Mouse (Mus musculus): ENCODE measurements around the gene Ubiad1.

Gene Ubiad1

GRCm38 (mm10) chr4:148444250-148444967 lies at the start of gene Ubiad1:
Gene Ubiad1 (minus strand): TSS chr4:148444771.
- peak; percentile 84 to 89 for DNase-seq (ENCODE audit: low spot score in 2 of 2)

- no peak for DNase-seq (ENCODE audit: low spot score in 2 of 2)
These were observed 46.9 kb upstream of the Ubiad1 start for GRCm38 (mm10) chr4:148491448-148491847.

DNA sequence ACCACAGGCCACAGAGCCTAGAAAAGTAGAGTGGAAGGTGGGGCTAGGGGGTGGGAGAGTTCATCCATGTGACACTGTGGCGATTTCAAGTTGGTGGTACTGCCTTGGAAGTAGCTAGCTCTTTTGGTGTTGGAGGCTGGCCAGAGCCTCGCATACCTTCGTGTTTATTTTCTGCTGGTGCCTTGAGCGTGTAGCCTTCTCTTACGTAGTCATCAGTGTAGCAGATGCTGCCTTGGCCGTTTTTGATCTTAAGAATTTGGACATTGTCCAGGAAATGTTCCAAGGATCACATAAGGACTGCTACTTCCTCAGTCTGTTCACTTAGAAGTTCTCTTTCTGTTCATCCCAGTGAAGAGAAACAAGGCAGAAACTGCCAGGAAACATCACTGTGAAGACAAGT lies 45.9 kb upstream of the Ubiad1 start:
- DNase-seq (ENCODE audit: low spot score in 2 of 2), result no peak

- DNase-seq (ENCODE audit: low spot score in 2 of 2), result no peak
These were observed 43.3 kb upstream of the Ubiad1 start for GRCm38 (mm10) chr4:148487841-148488240.

GRCm38 (mm10) chr4:148484511-148484910 lies 39.9 kb upstream of the Ubiad1 start:
- DNase-seq (ENCODE audit: low spot score in 2 of 2), result no peak

- no peak for DNase-seq (ENCODE audit: low spot score in 2 of 2)
These were observed 37.1 kb upstream of the Ubiad1 start for GRCm38 (mm10) chr4:148481557-148482168.

GRCm38 (mm10) chr4:148480245-148480644 lies 35.7 kb upstream of the Ubiad1 start:
- no peak for DNase-seq (ENCODE audit: low spot score in 2 of 2)

GRCm38 (mm10) chr4:148473496-148473895 lies 28.9 kb upstream of the Ubiad1 start:
- DNase-seq (ENCODE audit: low spot score in 2 of 2), result no peak

- no peak for DNase-seq (ENCODE audit: low spot score in 2 of 2)
These were observed 28.0 kb upstream of the Ubiad1 start for GRCm38 (mm10) chr4:148472436-148473174.

- DNase-seq (ENCODE audit: low spot score in 2 of 2), result no peak
These were observed 26.8 kb upstream of the Ubiad1 start for GRCm38 (mm10) chr4:148471363-148471806.

GRCm38 (mm10) chr4:148469487-148470252 lies 25.1 kb upstream of the Ubiad1 start:
- no peak for DNase-seq (ENCODE audit: low spot score in 2 of 2)

DNA sequence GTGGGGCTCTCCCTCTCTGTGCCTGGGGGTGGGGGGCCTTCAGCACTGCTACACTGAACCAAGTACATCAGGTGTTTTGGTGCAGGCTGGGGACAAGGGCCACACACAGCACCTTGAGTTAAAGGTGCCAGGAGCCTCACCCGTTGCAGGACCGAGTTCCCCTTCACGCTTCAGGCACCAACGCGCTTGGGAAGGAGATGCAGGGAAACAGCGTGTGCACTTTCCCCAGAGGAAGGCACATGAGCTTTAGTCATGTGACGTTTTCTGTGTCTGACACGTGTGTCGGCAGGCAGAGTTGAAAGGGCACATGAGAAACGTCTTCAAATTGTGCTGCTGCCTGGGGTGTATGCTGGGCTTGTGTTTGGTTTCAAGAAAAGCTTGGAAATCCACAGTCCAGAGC lies 23.8 kb upstream of the Ubiad1 start:
- no peak for DNase-seq (ENCODE audit: low spot score in 2 of 2)

GRCm38 (mm10) chr4:148466511-148467079 lies 22.0 kb upstream of the Ubiad1 start:
- no peak for DNase-seq (ENCODE audit: low spot score in 2 of 2)

DNA sequence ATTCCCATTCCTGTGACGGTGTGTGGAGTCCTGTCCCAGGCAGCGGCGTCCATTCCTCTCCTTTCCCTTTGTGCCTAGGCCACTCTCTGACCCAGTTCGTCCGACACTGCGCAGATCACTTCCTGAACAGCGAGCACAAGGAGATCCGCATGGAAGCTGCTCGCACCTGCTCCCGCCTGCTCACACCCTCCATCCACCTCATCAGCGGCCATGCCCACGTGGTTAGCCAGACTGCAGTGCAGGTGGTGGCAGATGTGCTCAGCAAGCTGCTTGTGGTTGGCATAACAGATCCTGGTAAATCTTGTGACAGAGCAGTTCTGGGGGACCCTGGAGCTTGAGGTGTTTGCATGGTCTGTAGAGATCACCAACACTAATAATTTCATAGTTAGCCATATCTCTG lies 20.3 kb upstream of the Ubiad1 start:
- DNase-seq (ENCODE audit: low spot score in 2 of 2), result no peak

DNA sequence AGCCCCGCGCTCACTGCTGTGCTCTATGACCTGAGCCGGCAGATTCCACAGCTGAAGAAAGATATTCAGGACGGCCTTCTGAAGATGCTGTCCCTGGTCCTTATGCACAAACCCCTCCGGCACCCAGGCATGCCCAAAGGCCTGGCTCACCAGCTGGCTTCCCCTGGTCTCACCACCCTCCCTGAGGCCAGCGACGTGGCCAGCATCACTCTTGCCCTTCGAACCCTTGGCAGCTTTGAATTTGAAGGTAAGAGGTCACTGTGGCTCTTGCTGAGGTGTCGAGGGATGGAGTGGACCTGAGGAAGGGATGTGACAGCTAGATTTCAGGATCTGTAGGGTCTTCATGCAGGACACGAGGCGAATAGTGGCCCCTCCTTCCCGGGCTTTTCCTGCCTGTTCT lies 19.7 kb upstream of the Ubiad1 start:
- no peak for DNase-seq (ENCODE audit: low spot score in 2 of 2)

DNA sequence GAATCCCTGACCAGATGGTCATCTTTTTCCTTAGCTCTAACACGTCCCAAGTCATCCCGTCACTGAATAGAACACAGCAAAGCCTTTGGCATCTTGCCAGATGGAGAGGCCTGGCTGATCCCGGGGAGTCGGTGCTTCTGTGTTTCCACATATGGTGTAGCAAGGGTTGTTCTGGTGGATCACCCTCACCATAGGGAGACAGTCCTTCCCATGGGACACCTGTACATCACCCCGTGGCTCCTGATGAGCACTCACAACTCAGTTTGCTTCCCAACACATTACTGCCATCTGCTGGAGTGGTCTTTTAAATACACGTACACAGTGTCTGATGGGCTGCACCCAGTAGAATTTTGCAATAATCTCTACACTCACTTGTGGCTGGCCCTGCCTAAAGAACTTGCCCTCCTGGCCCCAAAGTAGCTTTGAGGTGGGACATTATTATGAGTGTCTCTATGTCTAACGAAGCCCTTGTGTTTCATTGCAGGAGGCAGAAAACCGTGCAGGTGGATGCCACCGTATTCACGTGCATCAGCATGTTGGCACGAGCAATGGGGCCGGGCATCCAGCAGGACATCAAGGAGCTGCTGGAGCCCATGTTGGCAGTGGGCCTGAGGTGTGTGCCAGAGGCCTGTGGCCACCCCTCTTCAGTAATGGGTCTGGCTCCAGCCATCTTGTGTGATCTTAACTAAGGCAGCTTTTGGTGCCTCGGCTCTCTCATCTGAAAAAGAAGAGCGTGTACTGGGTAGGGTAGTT lies 18.8 kb upstream of the Ubiad1 start:
- DNase-seq (ENCODE audit: low spot score in 2 of 2), result no peak

DNA sequence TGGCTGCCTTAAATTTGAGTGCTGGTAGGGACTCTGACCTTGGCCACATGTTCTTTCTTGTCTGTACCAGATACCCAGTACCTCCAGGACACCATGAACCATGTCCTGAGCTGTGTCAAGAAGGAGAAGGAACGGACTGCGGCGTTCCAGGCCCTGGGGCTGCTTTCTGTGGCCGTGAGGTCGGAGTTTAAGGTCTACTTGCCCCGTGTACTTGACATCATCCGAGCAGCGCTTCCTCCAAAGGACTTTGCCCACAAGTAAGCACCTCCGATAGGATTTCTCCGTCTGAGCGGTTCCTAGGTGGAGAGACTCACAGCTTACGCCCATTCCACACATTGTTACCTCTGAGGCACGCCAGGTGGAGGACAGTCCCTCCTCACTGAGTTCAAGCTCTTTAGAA lies 18.1 kb upstream of the Ubiad1 start:
- no peak for DNase-seq (ENCODE audit: low spot score in 2 of 2)

DNA sequence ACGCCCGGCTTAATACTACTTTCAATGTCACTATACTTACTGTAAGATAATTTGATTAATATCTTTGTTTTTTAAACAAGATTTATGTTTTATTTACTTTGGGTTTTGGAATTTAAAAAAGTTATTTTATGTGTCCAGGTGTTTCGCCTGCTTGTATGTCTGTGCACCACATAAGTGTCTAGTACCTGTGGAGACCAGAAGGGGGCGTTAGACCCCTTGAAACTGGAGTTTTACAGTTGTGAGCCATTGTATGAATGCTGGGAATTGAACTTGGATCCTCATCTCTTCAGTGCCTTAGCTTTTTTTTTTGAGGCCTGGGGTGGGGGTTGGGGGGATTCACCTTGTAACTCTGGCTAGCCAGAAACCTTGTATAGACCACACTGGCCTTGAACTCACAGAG lies 17.2 kb upstream of the Ubiad1 start:
- no peak for DNase-seq (ENCODE audit: low spot score in 2 of 2)

- DNase-seq (ENCODE audit: low spot score in 2 of 2), result no peak
These were observed 16.2 kb upstream of the Ubiad1 start for GRCm38 (mm10) chr4:148460656-148461284.

DNA sequence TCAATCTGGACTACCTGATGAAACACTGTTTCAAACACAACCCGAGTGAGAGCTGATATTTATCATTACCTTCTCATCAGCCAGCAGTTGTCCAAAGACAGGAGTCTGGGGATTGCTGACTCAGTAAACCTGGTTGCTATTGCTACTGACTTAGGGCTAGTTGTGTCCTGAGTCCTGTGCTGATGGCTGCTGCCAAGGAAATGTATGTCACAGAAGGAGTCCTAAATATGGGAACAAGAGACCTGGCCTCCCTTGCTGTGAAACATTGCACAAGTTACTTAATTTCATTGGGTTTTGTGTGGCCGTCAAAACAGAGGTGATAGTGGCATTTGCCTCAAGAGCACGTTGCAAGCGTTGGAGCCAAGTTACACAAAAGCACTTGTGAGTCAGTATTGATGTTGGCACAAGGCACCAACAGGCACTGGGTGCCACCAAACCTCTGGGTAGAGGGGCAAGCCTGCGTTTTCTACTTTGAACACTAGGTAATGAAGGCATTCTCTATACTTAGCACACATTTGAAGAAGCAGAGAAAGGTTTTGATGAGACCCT lies 11.0 kb upstream of the Ubiad1 start:
- no peak for DNase-seq (ENCODE audit: low spot score in 2 of 2)
